Mouse (Mus musculus) forelimb bud, embryonic 11.5 days (tissue): ENCODE data around the gene Hsd17b6.
A peak's percentile ranks its signal among the peaks of the same experiment; 100 is the strongest.
"Not testable (repeated sequence)": the region's sequence is repeated elsewhere in the genome, so short reads cannot be mapped to it uniquely, and the experiment has no call there.

Source experiments
- DNase-seq: peaks from one replicate; pipeline ENCODE4 v3.0.0-alpha.2; 2012; ENCODE audit warnings: low read depth, low spot score

Gene Hsd17b6

GRCm38 (mm10) chr10:128007446-128007845 is at the start of gene Hsd17b6:
Hsd17b6 (minus strand) TSS chr10:128007611.
- DNase-seq = no peak

GRCm38 (mm10) chr10:128053001-128053400 is 45.6 kb upstream of the Hsd17b6 start:
- DNase-seq = no peak

GRCm38 (mm10) chr10:128052136-128052535 is 44.7 kb upstream of the Hsd17b6 start:
- DNase-seq = not testable (repeated sequence)

DNA sequence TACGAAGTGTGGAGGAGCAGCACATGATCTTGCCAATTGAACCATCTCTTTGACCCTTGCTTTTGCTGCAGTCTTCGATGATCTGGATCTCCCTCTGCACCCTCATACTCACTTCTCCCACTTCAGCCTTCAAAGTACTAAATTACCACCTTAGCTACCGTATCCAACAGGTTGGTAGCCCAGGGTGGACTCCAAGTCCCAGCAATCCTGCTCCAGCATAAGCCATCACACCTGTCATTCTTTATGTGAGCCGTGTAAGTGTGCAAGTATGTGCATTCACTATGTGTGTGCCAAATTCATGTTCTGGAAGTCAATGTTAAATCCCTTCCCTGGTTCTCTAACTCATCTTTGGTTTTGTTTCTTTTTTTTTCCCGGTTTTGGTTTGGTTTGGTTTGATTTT is 44.2 kb upstream of the Hsd17b6 start:
- DNase-seq = no peak

DNA sequence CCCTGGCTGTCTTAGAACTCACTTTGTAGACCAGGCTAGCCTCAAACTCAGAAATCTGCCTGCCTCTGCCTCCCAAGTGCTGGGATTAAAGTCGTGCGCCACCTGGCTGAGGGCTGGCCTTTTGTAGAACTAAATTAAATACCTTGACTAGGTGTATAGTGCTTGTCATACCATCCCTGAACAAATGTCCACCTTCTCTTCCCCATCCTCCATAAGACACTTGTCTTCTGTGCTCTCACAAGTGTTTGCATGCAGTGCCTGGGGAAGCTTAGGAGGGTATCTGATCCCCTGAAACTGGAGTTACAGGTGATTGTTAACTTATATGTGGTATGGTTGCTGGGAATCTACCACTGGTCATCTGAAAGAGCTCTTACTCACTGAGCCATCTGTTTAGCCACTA is 42.9 kb upstream of the Hsd17b6 start:
- no peak for DNase-seq

- no peak for DNase-seq
Observed at GRCm38 (mm10) chr10:128049741-128050140, 42.3 kb upstream of the Hsd17b6 start.

DNA sequence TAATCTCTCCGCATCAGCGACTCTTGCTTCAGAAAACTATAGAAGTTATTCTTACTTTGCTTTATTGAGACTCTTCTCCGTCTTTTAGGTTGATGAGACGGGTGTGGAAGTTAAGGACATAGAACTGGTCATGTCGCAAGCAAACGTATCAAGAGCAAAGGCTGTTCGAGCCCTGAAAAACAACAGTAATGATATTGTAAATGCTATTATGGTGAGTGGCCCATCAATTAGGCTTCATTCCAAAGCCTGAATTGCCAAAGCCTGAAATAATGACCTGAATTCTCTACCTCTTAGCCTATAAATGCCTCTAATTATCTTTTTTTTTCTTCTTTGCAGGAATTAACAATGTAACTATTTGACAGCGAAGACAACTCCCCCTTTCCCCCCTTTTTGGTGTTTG is 40.7 kb upstream of the Hsd17b6 start:
- DNase-seq = no peak

GRCm38 (mm10) chr10:128043041-128043835 is 35.8 kb upstream of the Hsd17b6 start:
- no peak for DNase-seq

GRCm38 (mm10) chr10:128042466-128042865 is 35.1 kb upstream of the Hsd17b6 start:
- no peak for DNase-seq

DNA sequence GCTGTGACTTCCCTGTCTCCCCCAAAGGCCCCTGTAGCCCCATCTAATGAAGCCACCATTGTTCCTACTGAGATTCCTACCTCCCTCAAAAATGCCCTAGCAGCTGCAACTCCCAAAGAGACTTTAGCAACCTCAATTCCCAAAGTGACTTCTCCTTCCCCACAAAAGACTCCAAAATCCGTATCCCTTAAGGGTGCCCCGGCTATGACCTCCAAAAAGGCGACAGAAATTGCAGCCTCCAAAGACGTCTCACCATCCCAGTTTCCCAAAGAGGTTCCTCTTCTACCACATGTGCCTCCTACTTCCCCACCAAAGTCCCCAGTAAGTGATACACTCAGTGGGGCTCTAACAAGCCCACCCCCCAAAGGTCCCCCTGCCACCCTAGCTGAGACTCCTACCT is 34.2 kb upstream of the Hsd17b6 start:
- no peak for DNase-seq

GRCm38 (mm10) chr10:128040293-128040692 is 32.9 kb upstream of the Hsd17b6 start:
- no peak for DNase-seq

GRCm38 (mm10) chr10:128039858-128040257 is 32.4 kb upstream of the Hsd17b6 start:
- no peak for DNase-seq

GRCm38 (mm10) chr10:128039167-128039566 is 31.8 kb upstream of the Hsd17b6 start:
- no peak for DNase-seq

DNA sequence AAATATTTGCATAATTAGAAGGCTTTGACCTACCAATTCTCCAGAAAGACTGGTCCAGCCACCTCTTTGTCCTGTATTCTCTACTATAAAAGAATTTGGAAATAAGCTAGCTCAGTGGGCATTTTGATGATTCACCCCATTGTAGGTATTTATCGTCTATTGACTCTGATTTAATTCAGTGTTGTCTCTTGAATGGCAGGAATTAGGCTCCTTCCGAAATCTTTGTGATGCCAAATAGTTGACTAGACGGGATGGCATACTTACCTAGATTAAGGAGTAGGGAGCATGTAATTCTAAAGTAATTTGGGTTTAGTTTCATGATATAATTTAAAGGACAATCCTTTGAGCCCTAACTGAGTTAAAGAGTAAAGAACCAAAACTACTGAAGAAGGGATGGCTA is 30.5 kb upstream of the Hsd17b6 start:
- no peak for DNase-seq

DNA sequence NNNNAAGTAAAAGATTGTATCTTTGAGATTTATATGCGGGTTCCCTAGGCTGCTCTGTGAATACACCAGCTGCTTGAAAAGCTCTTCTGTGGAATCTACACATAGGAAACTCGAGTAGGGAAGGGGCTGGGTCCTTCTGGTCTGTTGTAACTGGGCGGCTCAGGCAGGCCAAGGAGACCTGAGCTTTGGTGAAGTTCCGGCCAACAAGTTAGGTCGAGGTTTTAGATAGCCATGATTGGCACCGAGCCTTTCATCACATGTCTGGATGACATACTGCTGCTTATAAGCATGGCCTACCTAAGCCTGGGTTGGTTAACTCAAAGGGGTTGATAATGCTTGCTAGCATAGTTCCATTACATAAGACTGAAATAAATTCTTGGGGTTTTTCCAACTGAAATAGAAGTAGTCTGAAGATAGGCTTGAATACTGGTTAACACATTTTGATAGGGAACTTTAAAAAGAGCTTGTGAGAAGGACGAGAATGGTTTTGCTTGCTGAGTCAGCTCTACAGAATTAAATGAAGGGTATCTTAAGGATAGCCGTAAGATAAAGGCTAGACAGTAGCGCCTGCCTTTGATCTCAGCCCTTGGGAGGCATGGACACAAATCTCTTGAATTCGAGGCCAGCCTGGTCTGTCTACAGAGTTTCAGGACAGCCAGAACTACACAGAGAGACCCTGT is 29.5 kb upstream of the Hsd17b6 start:
- peak; percentile 30 for DNase-seq

- no peak for DNase-seq
Observed at GRCm38 (mm10) chr10:128030860-128031259, 23.4 kb upstream of the Hsd17b6 start.

DNA sequence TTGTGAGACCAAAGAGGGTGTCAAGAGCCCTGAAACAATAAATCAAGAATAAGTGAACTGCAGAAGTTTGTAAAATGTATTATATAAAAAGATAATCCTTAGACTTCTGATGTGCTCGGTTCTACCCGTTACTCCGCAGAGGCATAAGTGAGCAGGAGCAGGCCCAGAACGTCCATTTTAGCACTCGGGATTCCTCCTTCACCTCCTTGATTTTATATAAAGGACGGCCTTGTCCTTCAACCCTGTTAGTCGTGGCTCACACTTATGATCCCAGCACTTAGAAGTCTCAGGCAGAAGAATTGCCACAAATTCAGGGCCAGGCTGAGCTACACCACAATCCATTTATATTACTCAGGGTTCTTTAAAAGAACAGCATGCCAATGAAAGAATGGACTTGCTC is 22.5 kb upstream of the Hsd17b6 start:
- DNase-seq = no peak

GRCm38 (mm10) chr10:128023496-128023895 is 16.1 kb upstream of the Hsd17b6 start:
- DNase-seq = no peak

DNA sequence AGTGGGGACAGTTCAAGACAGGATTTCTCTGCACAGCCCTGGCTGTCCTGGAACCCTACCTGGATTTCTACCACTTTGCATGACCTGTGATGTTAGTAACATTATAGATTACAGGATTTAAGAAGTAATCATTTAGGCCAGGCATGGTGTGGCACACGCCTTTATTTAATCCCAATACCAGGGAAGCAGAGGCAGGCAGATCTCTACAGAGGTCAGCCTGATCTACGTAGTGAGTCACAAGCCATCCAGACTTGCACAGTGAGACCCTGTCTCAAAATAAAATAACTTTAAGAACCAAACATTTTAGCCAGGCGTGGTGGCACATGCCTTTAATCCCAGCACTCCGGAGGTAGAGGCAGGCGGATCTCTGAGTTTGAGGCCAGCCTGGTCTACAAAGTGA is 14.8 kb upstream of the Hsd17b6 start:
- no peak for DNase-seq

- DNase-seq = peak; percentile 84
Observed at GRCm38 (mm10) chr10:128015068-128015934, 7.9 kb upstream of the Hsd17b6 start, which contains the start of gene Prim1. Prim1 (plus strand) TSS chr10:128015168.

DNA sequence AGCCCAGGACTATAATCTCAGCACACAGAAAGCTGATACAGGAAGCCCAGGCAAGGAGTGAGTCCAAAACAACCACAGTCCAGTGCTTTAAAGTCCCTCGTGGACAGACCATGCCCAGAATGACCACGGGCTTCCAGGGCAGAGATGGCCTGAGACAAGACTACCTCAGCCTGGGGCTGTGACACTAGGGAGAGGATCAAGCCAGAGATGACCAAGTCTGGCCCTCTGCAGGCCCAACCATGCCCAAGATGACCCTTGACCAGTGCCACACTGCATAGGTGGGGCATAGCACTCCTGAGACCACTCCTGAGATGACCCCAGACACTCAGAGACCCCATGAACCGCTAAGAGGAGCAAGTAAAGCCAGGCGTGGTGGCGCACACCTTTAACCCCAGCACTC is 2.3 kb upstream of the Hsd17b6 start:
- DNase-seq = no peak
